Mouse (Mus musculus) heart, embryonic 16.5 days (tissue): ENCODE data around the gene Gm20388. TPM values are rescaled to one million over a fixed set of nuclear protein-coding genes. Genes with fewer than 3 reads are reported as not detected.
A peak's percentile ranks its signal among the peaks of the same experiment; 100 is the strongest.

ENCODE experiments used
- ATAC-seq: fragments of 200-750 bp; cut with Nextera tagmentation; replicated peaks from 2 replicates; pipeline ENCODE4 v1.8.0; 2017; ENCODE audit warnings: moderate number of reproducible peaks; ENCODE audit not compliant: insufficient read depth, low FRiP score; ENCODE audit errors: extremely low read depth
- H3K27ac ChIP-seq: fragments of 300-500 bp; sonication (generic); 2 replicates; pipeline ENCODE4 v1.5.1; 2014; ENCODE audit warnings: mild to moderate bottlenecking, low read length, control low read depth, moderate library complexity
- H3K27me3 ChIP-seq: fragments of 300-500 bp; sonication (generic); 2 replicates; pipeline ENCODE4 v1.6.1; 2014; ENCODE audit warnings: low read length, mixed read lengths; ENCODE audit not compliant: control insufficient read depth, insufficient read depth
- H3K36me3 ChIP-seq: fragments of 300-500 bp; sonication (generic); 2 replicates; pipeline ENCODE4 v1.6.1; 2014; ENCODE audit not compliant: control insufficient read depth, insufficient read depth
- H3K4me1 ChIP-seq: fragments of 300-500 bp; sonication (generic); 2 replicates; pipeline ENCODE4 v1.6.1; 2014; ENCODE audit warnings: low read length, mixed read lengths; ENCODE audit not compliant: control insufficient read depth, insufficient read depth
- H3K4me2 ChIP-seq: fragments of 300-500 bp; sonication (generic); 2 replicates; pipeline ENCODE4 v1.6.1; 2014; ENCODE audit warnings: low read depth, mild to moderate bottlenecking, control low read depth, low read length
- H3K4me3 ChIP-seq: fragments of 300-500 bp; sonication (generic); 2 replicates; pipeline ENCODE4 v1.5.1; 2014; ENCODE audit warnings: mild to moderate bottlenecking, control low read depth, low read length
- H3K9ac ChIP-seq: fragments of 300-500 bp; sonication (generic); 2 replicates; pipeline ENCODE4 v1.6.1; 2014; ENCODE audit warnings: low read length, control low read depth
- H3K9me3 ChIP-seq: fragments of 300-500 bp; sonication (generic); replicated peaks from 2 replicates; pipeline ENCODE4 v1.6.1; 2016; ENCODE audit warnings: low read length; ENCODE audit not compliant: control insufficient read depth
- WGBS: fragments of 180-500 bp; shearing (Covaris S2); extraction: QIAGEN DNeasy Blood & Tissue Kit; methylation state at CpG from one replicate; pipeline ENCODE4 v1.1.7; 2014; 5-methylcytosine and 5-hydroxymethylcytosine counted together
- polyA plus RNA-seq: library from polyadenylated mRNA; unstranded; fragments of >200 nt; fragmentation: Nextera tagmentation; extraction: Ambion mirVana; gene quantifications from 2 replicates; pipeline ENCODE4 v1.2.1, GENCODE M21; 2015

The Gm20388 gene
- polyA plus RNA-seq, 1 experiment from 2014 or later = 4.5 TPM

GRCm38 (mm10) chr8:123342253-123342652 is 3431.6 kb downstream of the Gm20388 start:
- Histone ChIP-seq H3K4me2 (no peak overlapping the region), H3K27me3 (no peaks in the 10 kb centered on the region), H3K9ac (no peak overlapping the region), H3K4me3 (no peak overlapping the region), H3K9me3 (0 out of 2 replicates have a peak, but pooled peaks cover 2% of the 10 kb centered on the region), H3K4me1 (peaks cover 8% of the 10 kb centered on the region), H3K27ac (no peak overlapping the region), H3K36me3 (no peaks in the 10 kb centered on the region)
- no peak for ATAC-seq
- 57% methylated on average over 8 of the region's 8 CpGs for WGBS

- no peak overlapping the region for H3K27ac ChIP-seq
- H3K4me3 ChIP-seq = no peak overlapping the region
- H3K4me1 ChIP-seq = peaks cover 8% of the 10 kb centered on the region
- no peaks in the 10 kb centered on the region for H3K36me3 ChIP-seq
- no peak overlapping the region for H3K9ac ChIP-seq
- 59% methylated on average over 7 of the region's 7 CpGs for WGBS
- H3K9me3 ChIP-seq = 0 out of 2 replicates have a peak, but pooled peaks cover 2% of the 10 kb centered on the region
- H3K27me3 ChIP-seq = no peaks in the 10 kb centered on the region
- ATAC-seq = no peak
- no peak overlapping the region for H3K4me2 ChIP-seq
Observed at GRCm38 (mm10) chr8:123342911-123343310, 3432.3 kb downstream of the Gm20388 start.

- Histone ChIP-seq H3K9ac (no peak overlapping the region), H3K4me3 (no peak overlapping the region), H3K9me3 (0 out of 2 replicates have a peak, but pooled peaks cover 2% of the 10 kb centered on the region), H3K27ac (no peak overlapping the region), H3K4me1 (peaks cover 10% of the 10 kb centered on the region), H3K36me3 (no peaks in the 10 kb centered on the region), H3K27me3 (no peaks in the 10 kb centered on the region), H3K4me2 (no peak overlapping the region)
- WGBS = 59% methylated on average over 12 of the region's 12 CpGs
- ATAC-seq = no peak
Observed at GRCm38 (mm10) chr8:123343422-123343821, 3432.8 kb downstream of the Gm20388 start.

- no peak overlapping the region for H3K9ac ChIP-seq
- no peaks in the 10 kb centered on the region for H3K36me3 ChIP-seq
Observed at GRCm38 (mm10) chr8:123345135-123345534, 3434.5 kb downstream of the Gm20388 start.

GRCm38 (mm10) chr8:123345856-123346255 is 3435.2 kb downstream of the Gm20388 start:
- no peaks in the 10 kb centered on the region for H3K36me3 ChIP-seq
- H3K27ac ChIP-seq = no peak overlapping the region
- no peak overlapping the region for H3K9ac ChIP-seq
- 69% methylated on average over 6 of the region's 6 CpGs for WGBS
- no peak overlapping the region for H3K4me2 ChIP-seq
- no peak overlapping the region for H3K4me3 ChIP-seq
- no peaks in the 10 kb centered on the region for H3K9me3 ChIP-seq
- ATAC-seq = no peak
- H3K27me3 ChIP-seq = no peaks in the 10 kb centered on the region
- H3K4me1 ChIP-seq = peaks cover 13% of the 10 kb centered on the region

More at GRCm38 (mm10) chr8:123345135-123345534, 3434.5 kb downstream of the Gm20388 start:
- H3K27me3 ChIP-seq = no peaks in the 10 kb centered on the region
- 0 out of 2 replicates have a peak, but pooled peaks cover under 1% of the 10 kb centered on the region for H3K9me3 ChIP-seq
- H3K4me1 ChIP-seq = peaks cover 13% of the 10 kb centered on the region
- H3K4me2 ChIP-seq = no peak overlapping the region
- no peak for ATAC-seq
- no peak overlapping the region for H3K27ac ChIP-seq
- 74% methylated on average over 8 of the region's 8 CpGs for WGBS
- H3K4me3 ChIP-seq = no peak overlapping the region

- no peak overlapping the region for H3K4me3 ChIP-seq
- H3K27ac ChIP-seq = no peak overlapping the region
- H3K36me3 ChIP-seq = no peaks in the 10 kb centered on the region
- 44% methylated on average over 2 of the region's 2 CpGs for WGBS
- H3K4me1 ChIP-seq = peaks cover 13% of the 10 kb centered on the region
- H3K4me2 ChIP-seq = no peak overlapping the region
- H3K9ac ChIP-seq = no peak overlapping the region
- no peaks in the 10 kb centered on the region for H3K9me3 ChIP-seq
- ATAC-seq = no peak
- H3K27me3 ChIP-seq = no peaks in the 10 kb centered on the region
Observed at GRCm38 (mm10) chr8:123347293-123347692, 3436.7 kb downstream of the Gm20388 start.

GRCm38 (mm10) chr8:123348237-123348843 is 3437.7 kb downstream of the Gm20388 start:
- Histone ChIP-seq H3K4me1 (peaks cover 11% of the 10 kb centered on the region), H3K27ac (peak overlapping the region; percentile 17; the same call in 1 of the 2 replicates), H3K9ac (no peak overlapping the region), H3K4me2 (no peak overlapping the region), H3K4me3 (no peak overlapping the region), H3K36me3 (no peaks in the 10 kb centered on the region), H3K27me3 (no peaks in the 10 kb centered on the region; the same call in 1 of the 2 replicates), H3K9me3 (no peaks in the 10 kb centered on the region)
- peak; percentile 65; the same call in 1 of the 2 replicates for ATAC-seq
- 24% methylated on average over 9 of the region's 9 CpGs for WGBS

GRCm38 (mm10) chr8:123349073-123349472 is 3438.4 kb downstream of the Gm20388 start:
- H3K9me3 ChIP-seq = no peaks in the 10 kb centered on the region
- no peak overlapping the region for H3K27ac ChIP-seq
- H3K9ac ChIP-seq = no peak overlapping the region
- no peak overlapping the region for H3K4me3 ChIP-seq
- H3K36me3 ChIP-seq = no peaks in the 10 kb centered on the region
- no peak overlapping the region for H3K4me2 ChIP-seq
- 79% methylated on average over 4 of the region's 4 CpGs for WGBS
- ATAC-seq = no peak
- peaks cover 5% of the 10 kb centered on the region; the same call in 1 of the 2 replicates for H3K4me1 ChIP-seq
- peaks cover under 1% of the 10 kb centered on the region; the same call in 1 of the 2 replicates for H3K27me3 ChIP-seq

GRCm38 (mm10) chr8:123352118-123352517 is 3441.5 kb downstream of the Gm20388 start:
- no peaks in the 10 kb centered on the region for H3K36me3 ChIP-seq
- peaks cover 9% of the 10 kb centered on the region for H3K27me3 ChIP-seq
- H3K9ac ChIP-seq = no peak overlapping the region
- H3K27ac ChIP-seq = no peak overlapping the region
- no peak overlapping the region for H3K4me2 ChIP-seq
- no peak overlapping the region for H3K4me3 ChIP-seq
- H3K4me1 ChIP-seq = peaks cover 5% of the 10 kb centered on the region; the same call in 1 of the 2 replicates
- ATAC-seq = no peak
- WGBS = 74% methylated on average over 12 of the region's 12 CpGs
- no peaks in the 10 kb centered on the region for H3K9me3 ChIP-seq
